Mouse (Mus musculus) midbrain, embryonic 12.5 days (tissue): ENCODE data around the gene Comp. TPM values are rescaled to one million over a fixed set of nuclear protein-coding genes. Genes with fewer than 3 reads are reported as not detected.

Experiments used
- ATAC-seq: fragments of 200-750 bp; cut with Nextera tagmentation; 2 replicates; pipeline ENCODE4 v1.8.0; 2017; ENCODE audit warnings: low read depth, moderate TSS enrichment, moderate library complexity; ENCODE audit not compliant: low FRiP score
- H3K27ac ChIP-seq: fragments of 300-500 bp; sonication (generic); replicated peaks from 2 replicates; pipeline ENCODE4 v1.5.1; 2016; ENCODE audit warnings: mild to moderate bottlenecking
- H3K27me3 ChIP-seq: fragments of 300-500 bp; sonication (generic); 2 replicates; pipeline ENCODE4 v1.6.1; 2016; ENCODE audit warnings: mild to moderate bottlenecking
- H3K36me3 ChIP-seq: fragments of 300-500 bp; sonication (generic); 2 replicates; pipeline ENCODE4 v1.6.1; 2016
- H3K4me1 ChIP-seq: fragments of 300-500 bp; sonication (generic); 2 replicates; pipeline ENCODE4 v1.6.1; 2016
- H3K4me2 ChIP-seq: fragments of 300-500 bp; sonication (generic); replicated peaks from 2 replicates; pipeline ENCODE4 v1.6.1; 2016; ENCODE audit warnings: mild to moderate bottlenecking, moderate library complexity
- H3K4me3 ChIP-seq: fragments of 300-500 bp; sonication (generic); 2 replicates; pipeline ENCODE4 v1.5.1; 2016; ENCODE audit warnings: mild to moderate bottlenecking
- H3K9ac ChIP-seq: fragments of 300-500 bp; sonication (generic); replicated peaks from 2 replicates; pipeline ENCODE4 v1.6.1; 2016; ENCODE audit warnings: mild to moderate bottlenecking, moderate library complexity
- H3K9me3 ChIP-seq: fragments of 300-500 bp; sonication (generic); 2 replicates; pipeline ENCODE4 v1.6.1; 2016; ENCODE audit warnings: mild to moderate bottlenecking
- WGBS: fragments of 180-500 bp; shearing (Covaris S2); methylation state at CpG from one replicate; pipeline ENCODE4 v1.1.7; 2016; 5-methylcytosine and 5-hydroxymethylcytosine counted together
- polyA plus RNA-seq: library from polyadenylated mRNA; unstranded; fragments of >200 nt; fragmentation: Nextera tagmentation; extraction: Ambion mirVana; gene quantifications from 2 replicates; pipeline ENCODE4 v1.2.1, GENCODE M21; 2016

Gene Comp
- polyA plus RNA-seq, 1 experiment from 2014 or later = 0.23 TPM

DNA sequence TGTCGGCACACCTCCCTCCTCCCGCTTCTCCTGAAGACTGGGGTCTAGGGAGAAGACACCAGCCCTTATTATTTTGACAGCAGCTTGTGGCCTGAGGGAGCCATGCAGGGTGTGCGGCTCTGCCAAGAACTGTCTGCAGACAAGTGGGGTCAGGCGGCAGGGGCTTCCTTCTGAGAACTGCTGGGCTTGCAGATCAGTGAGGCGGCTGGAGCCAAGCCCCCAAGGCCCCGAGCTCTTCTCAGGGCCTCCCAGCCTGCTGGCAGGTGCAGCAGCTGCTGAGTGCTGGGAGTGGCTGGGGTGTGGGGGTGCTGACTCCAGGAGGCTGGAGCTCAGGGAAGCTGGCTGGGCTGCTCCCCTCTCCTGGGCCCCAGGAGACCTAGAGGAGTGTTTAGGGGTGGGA, 34.9 kb downstream of the Comp start:
- Histone ChIP-seq H3K9ac (0 out of 2 replicates have a peak overlapping the region, but pooled peaks have one; percentile 1), H3K27me3 (no peaks in the 10 kb centered on the region), H3K36me3 (peaks cover 9% of the 10 kb centered on the region), H3K4me2 (no peak overlapping the region), H3K4me3 (no peak overlapping the region), H3K4me1 (peaks cover 21% of the 10 kb centered on the region), H3K27ac (peak overlapping the region; percentile 71), H3K9me3 (no peaks in the 10 kb centered on the region)
- peak; percentile 59 for ATAC-seq
- WGBS = 42% methylated on average over 6 of the region's 6 CpGs

DNA sequence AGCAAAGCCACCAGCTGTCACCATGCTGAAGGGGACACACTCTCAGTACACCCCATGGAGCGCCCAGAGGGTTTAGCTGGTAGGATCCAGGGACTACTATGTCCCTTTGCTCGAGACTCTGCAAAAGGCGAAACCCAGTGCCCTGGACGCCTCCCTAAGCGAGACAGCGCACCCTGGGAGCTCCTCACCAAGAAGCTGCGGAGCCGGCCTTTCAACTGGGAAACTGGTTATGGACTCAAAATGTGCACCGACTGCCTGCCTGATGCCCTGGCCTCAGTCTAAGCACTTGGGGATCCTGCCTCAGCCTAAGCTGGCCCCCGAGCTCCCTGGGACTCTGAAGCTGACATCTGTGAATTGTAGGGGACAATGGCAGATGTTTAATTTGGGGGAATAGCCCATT, 35.7 kb downstream of the Comp start:
- H3K27me3 ChIP-seq = no peaks in the 10 kb centered on the region
- ATAC-seq = no peak
- H3K4me3 ChIP-seq = no peak overlapping the region
- 75% methylated on average over 10 of the region's 10 CpGs for WGBS
- H3K4me2 ChIP-seq = no peak overlapping the region
- H3K9ac ChIP-seq = 0 out of 2 replicates have a peak overlapping the region, but pooled peaks have one; percentile 28
- no peaks in the 10 kb centered on the region for H3K9me3 ChIP-seq
- peaks cover 10% of the 10 kb centered on the region for H3K36me3 ChIP-seq
- H3K27ac ChIP-seq = peak overlapping the region; percentile 71
- peaks cover 21% of the 10 kb centered on the region for H3K4me1 ChIP-seq

DNA sequence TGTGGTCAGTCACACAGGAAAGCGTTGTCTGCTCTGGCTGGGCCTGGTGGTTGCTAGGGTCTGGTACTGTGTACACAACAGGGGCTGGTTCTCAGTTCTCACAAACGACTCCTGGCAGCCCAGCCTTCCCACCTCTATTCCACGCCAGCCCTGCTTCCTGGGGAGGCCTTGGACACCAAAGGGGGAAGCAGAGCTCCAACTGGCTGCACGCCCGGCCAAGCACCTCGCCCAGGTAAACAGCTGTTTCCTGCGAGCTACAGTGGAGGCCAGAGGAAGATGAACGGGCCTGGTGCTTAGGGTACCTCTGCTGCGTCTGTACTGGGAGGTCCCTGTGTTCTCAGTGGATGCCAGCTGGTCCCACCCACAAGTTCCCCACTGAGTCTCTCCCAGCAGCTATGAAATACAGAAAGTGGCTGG, 36.1 kb downstream of the Comp start:
- Histone ChIP-seq H3K27ac (peak overlapping the region; percentile 71), H3K4me1 (peaks cover 21% of the 10 kb centered on the region), H3K4me3 (no peak overlapping the region), H3K9ac (0 out of 2 replicates have a peak overlapping the region, but pooled peaks have one; percentile 28), H3K4me2 (no peak overlapping the region), H3K27me3 (no peaks in the 10 kb centered on the region), H3K9me3 (no peaks in the 10 kb centered on the region), H3K36me3 (peaks cover 7% of the 10 kb centered on the region)
- ATAC-seq = no peak
- WGBS = 75% methylated on average over 9 of the region's 9 CpGs

DNA sequence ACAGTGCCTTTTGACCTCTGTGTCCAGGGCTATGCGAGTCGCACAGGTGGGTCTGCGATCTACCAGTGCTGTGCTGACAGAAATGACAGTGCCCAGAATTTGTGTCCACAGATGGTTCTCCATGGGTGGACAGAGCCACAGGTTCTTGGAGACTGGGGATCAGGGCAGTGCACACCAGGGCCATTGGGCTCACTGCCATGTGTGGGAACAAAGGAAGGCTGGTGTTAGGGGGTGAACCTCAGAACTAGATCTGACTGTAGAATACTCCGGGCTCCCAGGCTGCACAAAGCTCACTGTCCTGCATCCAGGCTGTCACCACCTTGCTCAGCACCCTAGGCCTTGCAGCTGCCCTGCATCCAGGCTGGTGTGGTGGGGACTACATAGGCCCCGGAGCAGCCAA, 36.9 kb downstream of the Comp start:
- Histone ChIP-seq H3K36me3 (peaks cover 5% of the 10 kb centered on the region; the same call in 1 of the 2 replicates), H3K9ac (no peak overlapping the region), H3K4me1 (peaks cover 21% of the 10 kb centered on the region), H3K27ac (no peak overlapping the region), H3K4me2 (no peak overlapping the region), H3K9me3 (no peaks in the 10 kb centered on the region), H3K4me3 (no peak overlapping the region), H3K27me3 (no peaks in the 10 kb centered on the region)
- no peak for ATAC-seq
- WGBS = 94% methylated on average over 5 of the region's 5 CpGs

DNA sequence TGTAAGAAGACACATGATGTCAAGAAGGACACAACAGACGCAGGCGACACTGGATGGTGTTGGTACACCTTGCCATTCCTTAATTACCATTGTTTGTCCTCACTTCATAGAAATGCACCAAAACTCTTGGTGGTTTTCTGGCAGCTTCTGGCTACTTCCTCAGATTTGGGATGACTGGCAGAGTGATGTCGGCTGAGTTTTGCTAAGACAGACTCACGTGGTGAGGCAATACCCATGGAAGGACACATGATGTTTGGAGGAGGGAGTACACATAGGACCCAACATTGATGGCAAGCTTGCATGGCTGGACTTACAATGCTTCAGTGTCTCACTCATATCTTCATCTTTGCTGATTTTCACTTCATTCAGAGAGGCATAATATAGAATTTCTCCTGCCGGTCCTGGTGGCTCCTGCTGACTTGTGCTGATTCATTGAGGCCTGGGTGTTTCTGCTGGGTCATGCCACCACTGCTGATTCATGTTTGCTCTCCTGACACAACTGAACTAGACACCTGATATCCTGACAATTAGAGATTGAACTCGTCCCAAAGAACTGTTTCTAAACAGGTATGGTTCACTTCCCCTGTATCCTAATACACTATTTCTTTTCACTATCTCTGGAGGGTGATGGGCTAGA, 41.1 kb downstream of the Comp start:
- H3K4me1 ChIP-seq = peaks cover 26% of the 10 kb centered on the region
- H3K36me3 ChIP-seq = peaks cover 5% of the 10 kb centered on the region; the same call in 1 of the 2 replicates
- H3K27me3 ChIP-seq = peaks cover 6% of the 10 kb centered on the region; the same call in 1 of the 2 replicates
- no peak overlapping the region for H3K4me3 ChIP-seq
- H3K9me3 ChIP-seq = no peaks in the 10 kb centered on the region
- WGBS = 86% methylated on average over 6 of the region's 6 CpGs
- no peak overlapping the region for H3K4me2 ChIP-seq
- no peak for ATAC-seq
- no peak overlapping the region for H3K9ac ChIP-seq
- no peak overlapping the region for H3K27ac ChIP-seq

DNA sequence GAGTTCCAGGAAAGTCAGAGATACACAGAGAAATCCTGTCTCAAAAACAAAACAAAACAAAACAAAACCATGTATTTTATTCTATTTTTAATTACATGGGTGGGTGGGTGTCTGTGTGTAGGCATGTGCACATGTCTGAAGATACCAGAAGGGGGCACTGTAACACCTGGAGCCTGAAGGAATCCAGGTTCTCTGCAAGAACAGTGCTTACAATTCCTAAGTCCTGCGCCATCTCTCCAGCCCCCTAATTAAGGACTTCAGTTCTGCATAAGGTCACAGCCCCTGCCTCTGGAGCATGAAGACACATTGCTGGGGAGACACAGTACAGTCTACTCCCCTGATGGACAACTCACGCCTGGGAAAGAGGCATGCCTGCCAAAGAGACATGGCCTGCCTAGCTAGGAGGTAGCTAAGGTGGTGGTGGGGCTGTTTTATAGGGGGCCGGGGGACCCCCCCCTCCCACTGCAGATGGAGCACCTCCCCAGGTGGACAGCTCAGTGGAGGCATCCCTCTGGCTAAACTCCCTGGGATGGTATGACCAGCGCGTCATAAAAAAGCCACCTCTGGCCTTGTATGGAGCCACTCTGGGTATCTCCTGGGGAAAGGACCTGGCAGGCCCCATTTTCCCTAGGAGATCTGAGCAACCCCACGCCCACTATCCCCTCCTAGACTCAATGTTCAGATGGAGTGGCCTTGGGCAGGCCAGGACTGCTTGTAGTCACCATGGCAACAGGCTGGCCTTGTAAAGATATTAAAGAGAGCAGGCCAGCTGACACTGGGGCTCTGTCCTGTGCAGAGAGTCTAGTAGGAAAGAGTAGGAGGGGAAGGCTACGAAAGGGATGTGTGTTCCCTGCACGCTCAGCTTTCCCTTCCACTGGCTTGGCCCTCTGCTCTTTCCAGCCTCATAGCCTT, 42.4 kb downstream of the Comp start:
- Histone ChIP-seq H3K4me2 (0 out of 2 replicates have a peak overlapping the region, but pooled peaks have one; percentile 5), H3K4me3 (no peak overlapping the region), H3K4me1 (peaks cover 23% of the 10 kb centered on the region), H3K9me3 (no peaks in the 10 kb centered on the region), H3K27me3 (peaks cover 6% of the 10 kb centered on the region; the same call in 1 of the 2 replicates), H3K27ac (peak overlapping the region; percentile 42; the same call in 1 of the 2 replicates), H3K36me3 (peaks cover 5% of the 10 kb centered on the region; the same call in 1 of the 2 replicates), H3K9ac (no peak overlapping the region; the same call in 1 of the 2 replicates)
- WGBS = 58% methylated on average over 8 of the region's 8 CpGs
- ATAC-seq = peak; percentile 71

DNA sequence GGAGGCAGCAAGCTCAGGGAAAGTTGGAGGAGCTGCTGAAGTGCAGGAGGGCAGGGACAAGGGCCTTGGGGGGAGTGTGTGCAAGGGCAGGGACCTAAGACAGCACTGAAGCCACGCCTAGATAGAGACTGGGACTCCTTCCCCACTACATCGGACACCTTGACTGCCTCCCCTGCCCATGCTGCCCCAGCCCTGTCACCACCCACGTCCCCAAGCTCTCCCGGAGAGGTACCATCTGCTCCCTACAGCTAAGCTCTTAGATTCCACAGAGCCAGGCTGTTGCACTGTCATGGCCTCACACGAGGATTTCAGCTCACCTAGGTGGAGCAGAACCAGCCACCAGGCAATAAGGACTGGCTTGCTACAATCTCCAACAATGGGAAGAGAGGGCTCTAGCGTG, 43.6 kb downstream of the Comp start:
- Histone ChIP-seq H3K27me3 (peaks cover 6% of the 10 kb centered on the region; the same call in 1 of the 2 replicates), H3K4me1 (peaks cover 23% of the 10 kb centered on the region), H3K9me3 (no peaks in the 10 kb centered on the region), H3K9ac (peak overlapping the region; percentile 31; the same call in 1 of the 2 replicates), H3K4me2 (no peak overlapping the region), H3K27ac (peak overlapping the region; percentile 42; the same call in 1 of the 2 replicates), H3K36me3 (peaks cover 7% of the 10 kb centered on the region; the same call in 1 of the 2 replicates), H3K4me3 (no peak overlapping the region)
- WGBS = 26% methylated on average over 6 of the region's 6 CpGs
- ATAC-seq = no peak; the same call in 1 of the 2 replicates

DNA sequence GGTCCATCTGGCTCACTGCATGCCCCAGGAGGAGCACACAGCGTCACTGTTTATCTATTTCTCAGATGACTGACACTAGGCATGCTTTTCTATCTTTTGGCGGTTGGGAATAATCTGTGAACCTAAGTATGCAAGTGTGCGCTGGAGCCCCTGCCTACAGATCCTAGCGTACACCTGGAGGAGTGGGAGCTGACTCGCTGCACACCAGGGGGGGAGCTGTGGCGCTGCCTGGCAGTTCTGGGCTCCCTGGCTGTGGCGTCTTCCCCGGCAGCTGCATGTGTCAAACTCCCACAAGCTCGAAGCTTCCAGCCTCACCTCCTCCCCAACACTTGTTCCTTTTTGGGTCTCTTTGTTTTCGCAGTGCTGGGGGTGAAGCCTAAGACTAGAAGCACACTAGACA, 44.6 kb downstream of the Comp start:
- Histone ChIP-seq H3K36me3 (peaks cover 8% of the 10 kb centered on the region; the same call in 1 of the 2 replicates), H3K9ac (no peak overlapping the region), H3K9me3 (no peaks in the 10 kb centered on the region), H3K27ac (no peak overlapping the region), H3K27me3 (peaks cover 6% of the 10 kb centered on the region; the same call in 1 of the 2 replicates), H3K4me3 (no peak overlapping the region), H3K4me2 (no peak overlapping the region), H3K4me1 (peaks cover 23% of the 10 kb centered on the region)
- WGBS = 58% methylated on average over 10 of the region's 10 CpGs
- ATAC-seq = no peak

DNA sequence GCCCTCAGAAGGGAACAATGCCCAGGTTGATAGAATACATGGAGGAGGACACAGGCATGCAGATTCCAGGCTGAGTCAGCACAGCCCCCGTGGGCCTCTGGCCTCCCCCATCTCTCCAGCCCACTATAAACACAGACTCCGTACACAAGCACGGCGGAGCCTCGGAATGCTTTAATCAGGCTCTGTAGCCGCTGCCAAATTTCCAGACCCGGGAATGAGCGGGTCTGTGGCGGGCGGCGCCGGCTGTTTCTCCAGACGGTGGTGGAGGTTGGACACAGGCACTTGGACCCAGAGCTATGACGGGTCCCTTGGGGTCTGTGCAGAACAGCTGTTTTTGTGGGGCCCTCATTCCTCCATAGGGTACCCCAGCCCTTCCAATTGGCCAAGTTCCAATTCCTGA, 45.6 kb downstream of the Comp start:
- no peak overlapping the region for H3K27ac ChIP-seq
- no peak overlapping the region for H3K4me2 ChIP-seq
- no peak overlapping the region for H3K4me3 ChIP-seq
- peaks cover 6% of the 10 kb centered on the region; the same call in 1 of the 2 replicates for H3K27me3 ChIP-seq
- ATAC-seq = no peak
- peaks cover 23% of the 10 kb centered on the region for H3K4me1 ChIP-seq
- H3K9me3 ChIP-seq = no peaks in the 10 kb centered on the region
- no peak overlapping the region for H3K9ac ChIP-seq
- WGBS = 81% methylated on average over 14 of the region's 14 CpGs
- H3K36me3 ChIP-seq = peaks cover 3% of the 10 kb centered on the region; the same call in 1 of the 2 replicates

DNA sequence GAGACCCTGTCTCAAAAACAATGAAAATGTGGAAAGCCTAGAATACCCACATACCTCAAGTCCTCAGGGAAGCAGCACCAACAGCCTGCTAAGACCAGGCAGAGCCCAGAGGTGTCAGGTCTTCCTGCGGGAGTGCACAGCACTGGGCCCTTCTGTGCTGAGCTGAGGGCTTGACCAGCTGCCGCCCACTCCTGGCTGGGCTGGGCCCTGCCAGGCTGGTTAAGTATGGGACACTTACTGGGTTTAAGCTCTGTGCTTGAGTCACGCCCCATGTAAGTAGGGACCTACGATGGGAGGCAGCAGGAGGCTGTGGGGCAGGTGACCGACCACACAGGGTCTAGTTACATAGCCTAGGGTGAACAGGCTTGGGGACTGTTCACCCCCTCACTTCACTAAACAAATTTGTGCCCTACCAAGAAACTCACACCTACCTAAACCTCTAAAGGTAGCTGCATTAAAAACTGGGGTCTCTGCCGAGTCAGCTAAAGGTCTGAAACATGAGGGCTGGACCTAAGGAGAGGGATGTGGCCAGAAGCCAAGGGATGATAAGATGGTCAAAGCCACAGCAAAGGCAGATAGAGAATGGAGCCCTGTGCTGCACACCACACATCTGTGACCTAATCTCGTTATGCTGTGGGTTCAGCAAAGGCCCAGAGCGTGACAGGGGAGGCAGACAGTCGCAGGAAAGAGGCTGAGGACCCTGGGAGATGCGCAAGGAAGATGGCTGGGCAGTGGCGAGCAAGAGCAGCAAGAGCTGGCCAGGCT, 46.7 kb downstream of the Comp start:
- H3K9ac ChIP-seq = no peak overlapping the region
- WGBS = 80% methylated on average over 11 of the region's 11 CpGs
- peaks cover 6% of the 10 kb centered on the region; the same call in 1 of the 2 replicates for H3K27me3 ChIP-seq
- H3K36me3 ChIP-seq = peaks cover 3% of the 10 kb centered on the region; the same call in 1 of the 2 replicates
- no peaks in the 10 kb centered on the region for H3K9me3 ChIP-seq
- no peak overlapping the region for H3K4me3 ChIP-seq
- H3K4me2 ChIP-seq = no peak overlapping the region
- no peak for ATAC-seq
- peaks cover 23% of the 10 kb centered on the region for H3K4me1 ChIP-seq
- 0 out of 2 replicates have a peak overlapping the region, but pooled peaks have one; percentile 36 for H3K27ac ChIP-seq
